Mouse (Mus musculus) brown adipose tissue, adult 24 weeks (tissue): ENCODE data around the gene Ube2d3. TPM values are rescaled to one million over a fixed set of nuclear protein-coding genes. Genes with fewer than 3 reads are reported as not detected.
"Not testable (repeated sequence)": the region's sequence is repeated elsewhere in the genome, so short reads cannot be mapped to it uniquely, and the experiment has no call there.

Experiments used
- H3K27ac ChIP-seq: fragments of 200-500 bp; replicated peaks from 2 replicates; pipeline ENCODE4 v1.5.1; 2012; ENCODE audit warnings: low read depth, mild to moderate bottlenecking, low read length
- H3K4me1 ChIP-seq: fragments of 200-500 bp; 2 replicates; pipeline ENCODE4 v1.6.1; 2012; ENCODE audit warnings: low read length, mixed read lengths; ENCODE audit not compliant: control insufficient read depth, insufficient read depth, insufficient read length
- H3K4me3 ChIP-seq: fragments of 200-500 bp; 2 replicates; pipeline ENCODE4 v1.5.1; 2012; ENCODE audit warnings: low read depth, mild to moderate bottlenecking, low read length, moderate library complexity; ENCODE audit not compliant: insufficient read depth
- polyA plus RNA-seq: library from polyadenylated mRNA; stranded (reverse); fragments of >200 nt; gene quantifications from 2 replicates; pipeline ENCODE4 v1.2.4, GENCODE M21; 2012; ENCODE audit not compliant: missing spikeins, insufficient read depth, insufficient read length

The Ube2d3 gene
- polyA plus RNA-seq, 1 experiment = 426 TPM

DNA sequence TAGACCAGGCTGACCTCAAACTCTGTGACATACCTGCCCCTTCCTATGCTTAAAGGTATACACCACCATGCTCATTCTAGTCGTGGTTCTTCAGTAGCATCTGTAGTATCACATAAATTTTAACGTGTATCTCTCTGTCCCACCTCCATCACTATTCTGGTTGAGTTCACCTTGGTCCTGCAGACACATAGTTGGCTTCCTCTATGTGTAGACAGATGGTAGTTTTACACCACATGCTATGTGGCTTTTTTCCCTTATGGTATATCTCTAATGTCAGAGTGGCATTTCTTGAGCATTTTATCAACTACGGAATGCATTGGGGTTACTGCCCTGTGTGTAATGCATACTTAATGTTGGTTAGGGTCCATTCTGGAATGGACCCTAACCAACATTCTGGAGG is 31.2 kb downstream of the Ube2d3 start:
- H3K4me1 ChIP-seq = no peaks in the 10 kb centered on the region
- H3K4me3 ChIP-seq = no peak overlapping the region

DNA sequence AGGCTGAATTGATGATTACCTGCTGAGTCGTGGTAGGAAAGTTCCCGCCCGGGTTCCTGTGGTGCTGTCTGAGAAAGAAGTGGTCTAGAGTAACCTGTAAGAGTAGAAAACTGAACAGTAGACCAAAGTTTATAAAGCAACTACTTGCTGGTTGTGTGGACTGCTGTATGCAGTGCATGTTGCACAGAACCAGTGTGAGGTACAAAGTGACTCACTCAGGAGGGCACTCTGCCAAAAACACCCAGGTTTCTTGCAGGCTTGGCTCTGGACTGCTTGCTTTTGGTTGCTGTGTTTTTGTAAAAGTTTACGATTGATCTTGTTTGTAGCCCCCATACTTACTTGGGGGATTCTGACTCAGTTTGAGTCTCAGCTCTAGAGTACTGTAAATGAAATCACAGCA is 32.0 kb downstream of the Ube2d3 start:
- Histone ChIP-seq H3K27ac (no peak overlapping the region), H3K4me1 (no peaks in the 10 kb centered on the region), H3K4me3 (no peak overlapping the region)

More for the DNA sequence above, 31.2 kb downstream of the Ube2d3 start:
- no peak overlapping the region for H3K27ac ChIP-seq

DNA sequence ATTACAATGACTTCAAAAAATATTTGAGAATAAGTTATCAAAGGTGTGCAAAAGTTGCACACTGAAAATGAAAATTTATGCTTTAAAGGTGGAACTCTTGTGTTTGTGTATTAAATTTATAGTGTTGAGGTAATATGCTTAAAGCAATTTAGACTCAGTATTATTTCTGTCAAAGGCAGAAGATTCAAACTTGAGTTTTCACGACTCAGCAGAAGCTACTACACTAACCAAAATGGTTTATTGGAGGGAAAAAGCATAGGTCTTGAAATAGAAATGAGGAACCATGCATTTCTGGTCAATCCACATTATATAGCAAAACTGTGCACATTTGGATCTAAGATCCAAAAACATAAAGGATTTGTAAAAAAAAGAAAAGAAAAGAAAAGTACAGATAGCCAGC is 32.9 kb downstream of the Ube2d3 start:
- Histone ChIP-seq H3K4me3 (no peak overlapping the region), H3K4me1 (no peaks in the 10 kb centered on the region), H3K27ac (no peak overlapping the region)

DNA sequence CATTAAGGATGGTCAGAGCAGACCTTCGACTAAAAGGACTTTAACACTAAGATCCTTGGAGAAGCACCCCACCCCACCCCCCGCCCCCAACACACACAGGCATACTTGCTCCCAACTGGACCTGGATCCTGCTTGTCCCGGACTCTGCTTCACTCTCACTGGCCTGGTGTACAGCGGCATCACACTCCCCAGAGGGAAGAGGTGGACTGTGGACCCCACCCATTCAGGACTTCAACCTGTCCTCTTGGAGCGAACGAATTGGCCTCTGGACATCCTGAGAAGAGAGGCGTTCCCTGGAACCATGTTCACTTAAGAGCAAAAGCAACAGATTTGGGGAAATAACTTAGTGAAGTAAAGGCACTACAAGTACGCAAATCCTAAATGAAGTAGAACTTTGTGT is 37.1 kb downstream of the Ube2d3 start:
- H3K27ac ChIP-seq = no peak overlapping the region
- no peaks in the 10 kb centered on the region for H3K4me1 ChIP-seq
- no peak overlapping the region for H3K4me3 ChIP-seq

DNA sequence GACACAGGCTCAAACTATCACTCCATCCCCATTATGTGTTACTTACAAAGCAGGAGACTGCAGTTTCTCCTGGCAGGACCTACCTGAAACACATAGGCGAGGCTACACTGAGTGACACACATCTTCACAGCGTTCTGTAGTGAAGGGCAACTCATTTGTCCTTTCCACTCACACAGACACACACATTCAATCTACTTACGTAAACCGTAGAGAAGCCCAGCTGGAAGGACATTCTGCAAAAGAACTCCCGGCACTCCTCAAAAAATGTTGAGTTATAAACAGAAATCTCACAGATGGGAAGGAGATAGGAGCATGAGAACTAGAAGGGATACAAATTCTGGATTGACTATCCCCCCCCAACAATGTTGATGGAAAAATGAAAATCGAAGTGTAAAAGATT is 38.3 kb downstream of the Ube2d3 start:
- Histone ChIP-seq H3K4me1 (no peaks in the 10 kb centered on the region), H3K4me3 (no peak overlapping the region), H3K27ac (no peak overlapping the region)

DNA sequence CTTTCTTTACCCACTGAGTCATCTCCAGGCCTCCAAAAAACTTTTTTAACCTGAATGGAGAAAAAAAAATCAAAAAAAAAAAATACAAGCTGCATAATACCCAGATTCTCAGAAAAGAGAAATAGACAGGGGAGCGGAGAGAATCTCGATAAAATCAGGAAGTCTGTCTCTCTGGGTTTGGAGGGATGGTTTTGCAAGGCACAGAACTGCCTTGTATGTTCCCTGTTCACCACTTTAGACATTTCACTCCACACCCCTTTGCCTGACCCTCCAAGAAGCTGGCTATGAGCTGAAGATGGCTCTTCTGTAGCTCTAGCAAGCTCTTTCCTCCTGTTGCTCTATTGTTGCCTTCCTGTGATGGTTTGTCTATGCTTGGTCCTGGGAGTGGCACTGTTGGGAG is 39.0 kb downstream of the Ube2d3 start:
- Histone ChIP-seq H3K4me3 (no peak overlapping the region), H3K4me1 (no peaks in the 10 kb centered on the region), H3K27ac (no peak overlapping the region)

DNA sequence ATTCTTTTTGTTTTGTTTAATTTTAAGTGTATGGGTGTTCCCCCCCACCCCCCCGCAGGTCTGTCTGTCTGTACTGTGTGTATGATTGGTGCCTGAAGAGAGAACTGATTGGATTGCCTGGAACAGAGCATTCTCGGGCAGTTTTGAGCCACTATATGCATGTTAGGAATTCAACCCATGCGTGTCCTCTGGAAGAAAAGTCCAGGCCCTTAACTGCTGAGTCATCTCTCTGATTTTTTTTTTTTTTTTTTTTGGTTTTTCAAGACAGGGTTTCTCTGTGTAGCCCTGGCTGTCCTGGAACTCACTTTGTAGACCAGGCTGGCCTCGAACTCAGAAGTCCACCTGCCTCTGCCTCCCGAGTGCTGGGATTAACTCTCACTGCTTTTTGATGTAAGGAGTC is 41.1 kb downstream of the Ube2d3 start:
- not testable (repeated sequence) for H3K27ac ChIP-seq

DNA sequence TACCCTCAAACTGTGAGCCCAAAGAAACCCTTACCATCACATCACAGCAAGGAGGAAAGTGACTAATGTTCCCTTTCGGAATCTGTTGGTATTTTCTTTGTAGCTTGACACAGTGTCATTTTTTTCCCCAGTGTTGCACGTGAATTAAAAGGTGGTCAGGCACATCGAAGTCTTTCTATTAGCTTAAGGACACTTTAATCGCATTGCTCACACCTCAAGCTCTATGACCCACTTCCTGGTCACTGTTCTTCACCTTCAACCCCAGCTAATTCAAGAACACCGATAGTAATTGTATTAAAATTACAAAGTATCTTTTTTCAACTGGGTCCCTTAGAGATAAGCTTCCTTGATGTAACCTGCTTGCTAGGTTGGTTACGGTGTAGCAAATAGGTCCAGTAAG is 42.8 kb downstream of the Ube2d3 start:
- Histone ChIP-seq H3K4me3 (no peak overlapping the region), H3K4me1 (no peaks in the 10 kb centered on the region), H3K27ac (no peak overlapping the region)

More for the DNA sequence above, 41.1 kb downstream of the Ube2d3 start:
- H3K4me1 ChIP-seq, H3K4me3 ChIP-seq: not testable (repeated sequence)

DNA sequence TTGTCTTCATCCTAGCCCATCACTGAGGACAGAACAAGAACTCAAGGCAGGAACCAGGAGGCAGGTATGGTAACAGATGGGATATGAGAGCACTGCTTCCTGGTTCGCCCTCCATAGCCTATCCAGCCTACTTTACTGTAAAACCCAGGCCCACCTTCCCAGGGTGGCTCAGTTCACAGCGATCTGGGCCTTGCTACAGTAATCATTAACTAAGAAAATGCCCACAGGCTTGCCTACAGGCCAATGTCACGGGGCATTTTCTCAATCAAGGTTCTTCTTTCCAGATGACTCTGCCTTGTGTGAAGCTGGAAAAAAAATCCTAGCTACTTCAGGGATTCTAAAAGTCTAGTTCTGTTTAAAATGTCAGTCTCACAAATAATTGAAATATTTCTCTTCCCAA is 43.7 kb downstream of the Ube2d3 start:
- Histone ChIP-seq H3K4me1 (no peaks in the 10 kb centered on the region), H3K4me3 (no peak overlapping the region), H3K27ac (no peak overlapping the region)

DNA sequence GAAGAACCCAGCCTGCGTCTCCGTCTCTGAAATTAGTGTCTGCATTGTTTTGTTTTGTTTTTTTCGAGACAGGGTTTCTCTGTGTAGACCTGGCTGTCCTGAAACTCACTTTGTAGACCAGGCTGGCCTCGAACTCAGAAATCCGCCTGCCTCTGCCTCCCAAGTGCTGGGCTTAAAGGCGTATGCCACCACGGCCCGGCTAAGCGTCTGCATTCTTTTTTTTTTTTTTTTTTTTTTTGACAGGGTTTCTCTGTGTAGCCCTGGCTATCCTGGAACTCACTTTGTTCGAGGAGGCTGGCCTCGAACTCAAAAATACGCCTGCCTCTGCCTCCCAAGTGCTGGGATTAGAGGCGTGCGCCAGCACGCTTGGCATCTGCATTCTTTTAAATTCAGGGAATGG is 46.7 kb downstream of the Ube2d3 start:
- peak overlapping the region; percentile 83; the same call in 1 of the 2 replicates for H3K4me3 ChIP-seq
- not testable (repeated sequence) for H3K4me1 ChIP-seq, H3K27ac ChIP-seq

DNA sequence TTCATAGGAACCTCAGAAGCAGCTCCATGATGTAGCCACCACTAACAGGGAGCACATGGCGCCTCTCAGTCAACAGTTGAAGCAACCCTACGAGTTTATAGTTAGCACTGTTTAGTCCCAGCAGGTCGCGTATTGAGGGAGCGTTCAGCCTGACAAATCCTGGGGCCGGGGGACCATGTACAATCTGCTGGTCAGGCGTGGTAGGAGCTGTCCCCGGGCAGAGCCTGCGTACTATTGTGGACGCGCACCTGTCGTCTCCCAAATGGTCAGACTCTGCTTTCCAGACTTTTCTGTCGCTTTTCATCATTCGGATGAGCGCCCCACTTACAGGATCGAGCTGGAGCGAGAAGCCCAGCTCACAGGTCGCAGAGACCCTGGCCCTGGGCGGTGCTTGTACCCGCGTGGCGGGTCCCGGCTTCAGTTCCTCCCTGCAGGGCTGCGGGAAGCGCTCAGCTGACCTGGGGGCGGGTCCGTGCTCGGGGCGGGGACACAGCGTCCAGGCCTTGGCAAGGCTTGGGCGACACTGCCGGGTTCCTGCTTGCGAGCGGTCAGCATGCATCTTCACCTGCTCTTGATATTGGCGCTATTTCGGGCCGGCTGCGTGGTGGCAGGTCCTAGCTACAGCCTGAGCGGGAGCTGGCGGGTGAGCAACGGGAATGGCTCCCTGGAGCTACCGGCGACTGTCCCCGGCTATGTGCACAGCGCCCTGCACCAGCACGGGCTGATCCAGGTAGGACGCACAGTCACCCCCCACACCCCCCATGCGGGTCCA is 47.4 kb downstream of the Ube2d3 start, which contains the start of gene Manba:
Gene Manba, plus strand, starts transcription at position 484 of the 772 bp plus-strand sequence.
- H3K4me3 ChIP-seq = peak within 1 kb of the TSS; percentile 83
- no peaks in the 10 kb centered on the region for H3K4me1 ChIP-seq
- H3K27ac ChIP-seq = no peak within 1 kb of the TSS

DNA sequence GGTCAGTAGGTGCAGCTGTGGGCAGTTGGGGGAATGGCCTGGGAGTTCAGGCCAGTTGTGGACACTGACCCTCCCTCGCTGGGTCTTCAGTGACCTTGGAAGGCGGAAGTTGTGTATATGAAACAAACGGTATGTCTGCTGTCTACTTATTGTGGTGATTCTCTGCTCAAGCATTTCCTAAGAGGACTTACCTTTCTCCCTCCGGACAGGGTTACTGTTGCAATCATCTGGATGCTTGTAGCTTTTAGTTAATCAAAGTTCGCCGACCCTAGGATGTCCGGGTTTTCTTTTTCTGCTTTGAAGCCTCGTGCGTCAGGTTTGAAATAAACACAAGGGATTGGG is 47.9 kb downstream of the Ube2d3 start:
- H3K27ac ChIP-seq = no peak overlapping the region
- no peaks in the 10 kb centered on the region for H3K4me1 ChIP-seq
- peak overlapping the region; percentile 83 for H3K4me3 ChIP-seq

DNA sequence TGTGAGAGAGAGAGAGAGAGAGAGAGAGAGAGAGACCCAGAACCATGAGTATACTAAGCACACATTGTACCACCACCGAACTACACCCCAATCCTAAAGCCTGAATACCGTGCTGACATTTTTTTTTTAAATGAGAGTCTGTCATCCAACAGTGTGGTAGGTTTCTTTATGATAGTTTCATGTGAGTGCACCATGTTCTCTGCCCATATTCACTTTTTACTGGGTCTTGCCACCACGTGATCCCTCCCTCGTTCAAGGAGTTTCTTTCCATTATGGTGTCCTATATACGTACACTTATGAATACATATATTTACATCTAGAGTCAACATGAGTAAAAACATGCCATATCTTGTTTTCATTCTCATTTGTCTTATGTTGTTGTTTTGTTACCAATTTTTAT is 48.4 kb downstream of the Ube2d3 start:
- no peaks in the 10 kb centered on the region for H3K4me1 ChIP-seq
- H3K27ac ChIP-seq = no peak overlapping the region
- H3K4me3 ChIP-seq = peak overlapping the region; percentile 83

DNA sequence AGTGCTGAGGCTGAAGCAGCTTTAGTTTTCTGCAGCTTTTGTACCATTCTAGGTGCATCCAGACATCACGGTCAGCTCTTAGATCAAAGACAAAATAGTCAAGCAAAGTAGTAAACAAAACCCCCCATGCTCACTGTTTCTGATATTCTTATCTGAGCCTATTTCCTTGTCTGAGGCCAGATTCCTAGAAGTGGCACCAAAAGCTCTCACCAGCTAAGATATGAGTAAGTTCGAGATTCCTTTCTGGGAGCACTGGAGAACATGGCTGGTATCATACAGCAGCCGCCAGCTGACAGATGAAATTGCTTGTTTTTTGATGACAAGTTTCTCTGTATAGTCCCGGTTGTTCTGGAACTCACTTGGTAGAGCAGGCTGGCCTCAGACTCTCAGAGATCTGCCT is 49.9 kb downstream of the Ube2d3 start:
- Histone ChIP-seq H3K4me1 (no peaks in the 10 kb centered on the region), H3K4me3 (no peak overlapping the region), H3K27ac (no peak overlapping the region)

DNA sequence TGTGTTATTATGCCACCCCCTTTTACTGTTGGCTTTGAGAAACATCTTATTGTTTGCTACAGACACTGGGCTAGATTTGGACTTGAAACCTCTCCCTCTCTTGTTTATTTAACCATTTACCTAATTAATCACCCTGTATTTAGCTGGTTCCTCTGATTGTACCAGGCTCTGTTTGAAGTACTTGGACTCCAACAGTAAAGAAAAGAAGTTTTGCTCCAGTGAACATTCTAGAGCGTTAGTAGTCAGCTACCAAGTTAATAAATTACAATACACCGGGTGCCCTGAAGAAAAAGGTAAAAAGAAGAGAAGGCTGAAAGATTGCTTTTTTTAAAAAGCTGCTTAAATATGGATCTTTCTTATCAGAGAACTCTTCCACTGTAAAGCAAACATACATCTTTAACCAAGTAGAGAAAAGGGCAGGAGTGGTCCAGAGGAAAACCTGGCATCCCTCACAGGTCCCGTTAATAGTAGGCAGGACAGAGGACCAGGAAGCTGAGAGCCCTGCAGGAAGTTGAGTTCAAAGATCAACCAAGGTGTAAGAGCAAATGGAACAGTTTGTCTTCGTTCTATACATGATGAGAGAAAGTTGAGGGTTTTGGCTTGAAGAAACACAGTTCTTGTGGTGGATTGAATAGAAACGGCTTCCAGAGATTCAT is 52.0 kb downstream of the Ube2d3 start:
- H3K27ac ChIP-seq = no peak overlapping the region
- no peaks in the 10 kb centered on the region for H3K4me1 ChIP-seq
- H3K4me3 ChIP-seq = no peak overlapping the region

DNA sequence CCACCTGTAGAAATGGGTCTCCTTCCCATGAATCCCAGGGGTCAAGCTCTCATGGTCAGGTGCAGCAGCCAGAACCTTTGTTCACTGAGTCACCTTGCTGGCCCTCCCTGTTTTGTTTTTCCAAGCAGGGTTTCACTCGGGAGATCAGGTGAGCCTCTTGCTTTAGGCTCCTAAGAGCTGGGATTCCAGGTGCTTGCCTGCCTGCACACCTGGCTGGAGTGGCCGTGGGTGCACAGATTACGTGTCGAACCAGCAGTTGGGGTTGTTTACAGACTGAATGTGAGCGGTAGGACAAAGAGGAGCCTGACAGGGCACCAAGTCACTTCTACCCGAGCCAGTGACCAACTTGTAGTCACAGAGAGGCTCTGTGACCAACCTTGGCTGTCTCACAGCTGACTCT is 53.2 kb downstream of the Ube2d3 start:
- Histone ChIP-seq H3K4me3 (no peak overlapping the region), H3K27ac (no peak overlapping the region), H3K4me1 (no peaks in the 10 kb centered on the region)
